Mouse (Mus musculus) cerebellum, adult 9-11 months (tissue): ENCODE measurements around the gene Btg1-ps1.
"Not testable (repeated sequence)": the region's sequence is repeated elsewhere in the genome, so short reads cannot be mapped to it uniquely, and the experiment has no call there.

Source experiments
- DNase-seq: peaks from one replicate; pipeline ENCODE4 v3.0.0; 2022

The Btg1-ps1 gene

DNA sequence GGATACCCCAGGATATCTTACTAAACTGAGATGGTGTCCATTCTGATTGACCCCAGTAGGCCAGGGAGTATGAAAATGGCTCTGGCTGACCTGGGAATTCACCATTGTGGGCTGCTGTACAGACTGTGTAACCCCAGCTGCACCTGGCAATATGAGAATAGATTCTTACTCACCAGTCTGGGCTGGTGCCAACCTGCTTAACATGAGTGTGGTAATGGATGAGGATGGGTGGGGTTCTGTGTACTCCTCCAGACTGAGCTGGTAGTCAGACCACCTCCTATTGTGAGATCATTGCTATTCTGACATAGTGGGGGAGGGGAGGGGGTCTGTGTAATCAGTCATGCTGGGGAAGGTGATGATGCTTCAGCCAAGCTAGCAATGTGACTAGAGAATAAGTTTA lies at the start of gene Btg1-ps1:
TSS of gene Btg1-ps1 (minus strand) at position 219 of the 400 bp plus-strand sequence.
- not testable (repeated sequence) for DNase-seq

DNA sequence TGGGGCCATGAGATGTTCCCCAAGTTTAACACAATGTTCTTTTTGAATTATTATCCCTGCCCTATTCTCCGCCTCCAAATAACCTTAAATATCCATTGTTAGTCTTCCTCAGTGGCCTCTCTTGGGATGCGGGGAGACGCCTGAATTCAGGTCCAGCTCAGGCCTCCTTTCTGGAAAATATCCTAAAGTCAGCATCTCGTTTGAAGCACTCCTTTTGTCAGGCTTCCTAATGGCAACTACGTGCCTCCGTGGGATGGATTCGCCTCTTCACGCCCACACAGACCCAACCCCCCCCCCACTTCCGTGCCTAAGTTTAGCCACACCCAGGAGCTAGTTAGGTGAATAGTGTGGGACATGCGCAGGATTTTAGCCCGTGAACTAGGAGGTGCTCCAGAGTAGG lies 47.6 kb upstream of the Btg1-ps1 start, which contains the start of gene Rhox10:
TSS of gene Rhox10 (plus strand) at position 301 of the 400 bp plus-strand sequence.
- DNase-seq = no peak

DNA sequence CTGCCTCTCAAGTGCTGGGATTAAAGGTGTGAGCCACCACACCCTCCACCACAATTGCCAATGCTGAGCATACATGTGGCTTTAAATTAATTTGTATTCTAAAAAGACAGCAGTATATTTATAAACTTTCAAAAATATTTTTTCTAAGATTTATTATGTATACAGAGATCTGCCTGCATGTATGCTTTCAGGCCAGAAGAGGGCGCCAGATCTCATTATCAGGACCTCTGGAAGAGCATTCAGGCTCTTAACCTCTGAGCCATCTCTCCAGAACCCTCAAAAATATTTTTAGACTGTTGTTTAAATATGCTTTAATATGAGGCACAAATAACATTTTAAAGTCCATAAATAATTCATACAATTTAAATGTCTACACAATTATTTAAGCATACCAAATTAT lies 42.9 kb upstream of the Btg1-ps1 start:
- no peak for DNase-seq

DNA sequence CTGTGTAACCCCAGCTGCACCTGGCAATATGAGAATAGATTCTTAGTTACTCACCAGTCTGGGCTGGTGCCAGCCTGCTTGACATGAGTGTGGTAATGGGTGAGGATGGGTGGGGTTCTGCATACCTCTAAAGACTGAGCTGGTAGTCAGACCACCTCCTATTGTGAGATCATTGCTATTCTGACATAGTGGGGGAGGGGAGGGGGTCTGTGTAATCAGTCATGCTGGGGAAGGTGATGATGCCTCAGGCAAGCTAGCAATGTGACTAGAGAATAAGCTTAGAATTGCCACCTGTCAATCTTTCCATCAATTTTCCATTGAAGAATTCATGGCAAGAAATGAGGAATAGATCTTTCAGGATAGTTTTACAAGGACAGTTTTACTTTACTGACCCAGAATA lies 24.4 kb upstream of the Btg1-ps1 start, which contains the start of gene Btg1-ps2:
TSS of gene Btg1-ps2 (minus strand) at position 101 of the 400 bp plus-strand sequence.
- DNase-seq = not testable (repeated sequence)

DNA sequence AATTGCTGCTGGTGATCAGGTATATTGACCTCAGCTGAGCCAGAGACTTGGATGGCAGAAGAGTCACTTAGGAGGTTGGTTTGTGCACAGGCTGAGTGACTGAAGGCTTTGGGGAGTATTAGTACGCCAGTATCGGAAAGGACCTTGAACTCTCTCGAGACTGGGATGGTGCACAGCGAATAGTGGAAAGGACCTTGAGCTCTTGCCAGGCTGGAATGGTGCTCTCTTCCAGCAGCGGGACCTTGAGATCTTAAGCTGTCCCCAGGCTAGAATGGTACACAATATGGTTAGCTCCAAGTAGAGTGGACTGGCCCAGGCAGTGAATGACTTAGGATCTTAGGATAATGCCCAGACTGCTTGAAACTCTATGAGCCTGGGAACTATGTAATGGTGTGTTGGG lies 21.1 kb upstream of the Btg1-ps1 start:
- no peak for DNase-seq

DNA sequence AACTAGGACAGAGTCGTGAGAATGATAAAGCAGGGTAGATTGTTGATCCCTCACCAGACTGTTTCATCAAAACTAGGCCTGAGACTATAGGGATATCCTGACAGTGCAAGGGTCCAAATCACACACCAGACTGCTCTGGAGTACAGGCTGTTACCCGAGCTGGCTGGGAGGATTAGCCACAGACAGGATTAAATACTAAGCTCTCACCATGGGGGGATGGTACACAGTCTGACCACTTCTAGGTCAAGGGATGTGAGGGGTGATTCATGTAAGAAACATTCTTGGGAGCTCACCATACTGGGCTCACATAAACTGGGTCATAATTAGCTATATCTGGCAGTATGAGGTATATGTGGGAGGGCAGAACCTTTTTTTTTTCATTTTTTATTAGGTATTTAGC lies 15.2 kb upstream of the Btg1-ps1 start:
- no peak for DNase-seq

DNA sequence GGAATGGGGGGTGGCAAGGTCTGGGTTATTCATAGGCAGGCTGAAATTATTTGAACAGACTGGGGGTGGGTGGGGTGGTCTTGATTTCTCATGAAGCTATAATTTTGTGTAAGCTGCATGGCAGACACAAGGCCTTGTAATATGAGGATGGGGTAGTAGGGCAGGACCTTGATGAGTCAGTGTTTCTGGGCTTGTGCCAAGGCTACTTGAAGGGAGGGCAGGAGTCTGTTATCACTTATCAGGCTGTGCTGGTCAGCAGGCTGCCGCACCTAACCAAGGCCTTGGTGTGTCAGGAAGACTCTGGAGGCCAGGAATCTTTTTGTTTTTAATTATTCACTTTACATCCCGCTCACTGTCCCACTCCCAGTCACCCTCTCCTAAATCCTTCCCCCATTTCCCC lies 9.9 kb downstream of the Btg1-ps1 start:
- DNase-seq = no peak
